Comparison of ENCODE assay signal across 37 mouse cellular contexts in genomic region chr16:58658668-58659067, GRCm38 (mm10). TPM values are rescaled to one million over a fixed set of nuclear protein-coding genes. Genes with fewer than 3 reads are reported as not detected.
DNase-seq lines count a peak whose midpoint lies in the region; ATAC-seq and TF ChIP-seq lines count a peak whose summit lies in the region.
"Had no signal": no experiment of that assay in that cellular context is flagged by ENCODE, and none has a peak within 500 bp of the region (broad histone marks: within the 10 kb centered on the region; RNA-seq: fewer than 3 reads in every experiment).

No protein-coding gene starts in this region.

- H3K36me3 ChIP-seq in intestine, embryonic 15.5 days: no peaks in the 10 kb centered on the region
- no peaks in the 10 kb centered on the region for H3K36me3 ChIP-seq in intestine, postnatal 0 days (ENCODE audit: control insufficient read depth, insufficient read depth)
- H3K36me3 ChIP-seq in intestine, embryonic 16.5 days (ENCODE audit: control insufficient read depth, insufficient read depth, low read length): no peaks in the 10 kb centered on the region
- H3K36me3 ChIP-seq in liver, embryonic 15.5 days (replicated peaks): no peaks in the 10 kb centered on the region
- H3K36me3 ChIP-seq: embryonic facial prominence, embryonic 10.5 days; embryonic facial prominence, embryonic 15.5 days; forebrain, embryonic 10.5 days; forebrain, embryonic 15.5 days; lung, embryonic 15.5 days had no signal

- no peak overlapping the region for H3K4me3 ChIP-seq in intestine, embryonic 15.5 days (replicated peaks)
- H3K4me3 ChIP-seq in intestine, postnatal 0 days (ENCODE audit: low read depth, low read length): no peak overlapping the region
- no peak overlapping the region for H3K4me3 ChIP-seq in intestine, embryonic 16.5 days (ENCODE audit: low read length)
- H3K4me3 ChIP-seq in liver, embryonic 15.5 days (replicated peaks): no peak overlapping the region; the same call in 1 of the 2 replicates
- H3K4me3 ChIP-seq: embryonic facial prominence, embryonic 10.5 days; embryonic facial prominence, embryonic 15.5 days; forebrain, embryonic 10.5 days; forebrain, embryonic 15.5 days; gastrocnemius, adult 2 months; layer of hippocampus, adult 2 months; left cerebral cortex, adult 2 months; lung, embryonic 15.5 days; megakaryocyte, embryonic 14.5 days had no signal

- no peaks in the 10 kb centered on the region for H3K9me3 ChIP-seq in intestine, embryonic 15.5 days
- no peaks in the 10 kb centered on the region for H3K9me3 ChIP-seq in intestine, postnatal 0 days (ENCODE audit: control insufficient read depth)
- H3K9me3 ChIP-seq in intestine, embryonic 16.5 days (ENCODE audit: control insufficient read depth, low read length): no peaks in the 10 kb centered on the region
- no peaks in the 10 kb centered on the region for H3K9me3 ChIP-seq in liver, embryonic 15.5 days (replicated peaks)
- H3K9me3 ChIP-seq: embryonic facial prominence, embryonic 10.5 days; embryonic facial prominence, embryonic 15.5 days; forebrain, embryonic 10.5 days; forebrain, embryonic 15.5 days; lung, embryonic 15.5 days; megakaryocyte, embryonic 14.5 days had no signal

- no peak for TF ChIP-seq CTCF in intestine, postnatal 0 days (IDR thresholded peaks at IDR 0.05; ENCODE audit: low read depth)

- H3K4me1 ChIP-seq in intestine, embryonic 15.5 days (replicated peaks): no peaks in the 10 kb centered on the region
- H3K4me1 ChIP-seq in intestine, postnatal 0 days (replicated peaks; ENCODE audit: control insufficient read depth, insufficient read depth, low read length): no peaks in the 10 kb centered on the region
- H3K4me1 ChIP-seq in intestine, embryonic 16.5 days (ENCODE audit: control insufficient read depth, insufficient read depth, low read length): no peaks in the 10 kb centered on the region
- peaks cover 67% of the 10 kb centered on the region for H3K4me1 ChIP-seq in liver, embryonic 15.5 days (replicated peaks)
- H3K4me1 ChIP-seq: embryonic facial prominence, embryonic 10.5 days; embryonic facial prominence, embryonic 15.5 days; forebrain, embryonic 10.5 days; forebrain, embryonic 15.5 days; lung, embryonic 15.5 days had no signal

- 0 out of 2 replicates have a peak, but pooled peaks have one; percentile 32 for ATAC-seq in intestine, embryonic 15.5 days
- no peak for ATAC-seq in intestine, postnatal 0 days
- peak; percentile 65 for ATAC-seq in erythroblast, adult 5-6 weeks (replicated peaks; ENCODE audit: low FRiP score, poor library complexity, severe bottlenecking)
- ATAC-seq in intestine, embryonic 16.5 days: peak; percentile 21; the same call in 1 of the 2 replicates
- peak; percentile 69 for ATAC-seq in liver, embryonic 15.5 days (ENCODE audit: insufficient read depth)
- ATAC-seq: CD4-positive, CD25-positive, alpha-beta regulatory T cell, adult 4 months; forebrain, embryonic 15.5 days had no signal

- H3K9ac ChIP-seq in intestine, embryonic 15.5 days: no peak overlapping the region
- H3K9ac ChIP-seq in intestine, postnatal 0 days (ENCODE audit: low read depth, low read length): no peak overlapping the region
- no peak overlapping the region for H3K9ac ChIP-seq in intestine, embryonic 16.5 days (ENCODE audit: low read depth, low read length)
- H3K9ac ChIP-seq in liver, embryonic 15.5 days: 0 out of 2 replicates have a peak overlapping the region, but pooled peaks have one; percentile 16
- H3K9ac ChIP-seq: embryonic facial prominence, embryonic 15.5 days; forebrain, embryonic 15.5 days; hindbrain, embryonic 14.5 days; lung, embryonic 15.5 days had no signal

- no peak overlapping the region for H3K27ac ChIP-seq in intestine, embryonic 15.5 days
- H3K27ac ChIP-seq in intestine, postnatal 0 days (ENCODE audit: low read depth, low read length): no peak overlapping the region
- H3K27ac ChIP-seq in intestine, embryonic 16.5 days (ENCODE audit: low read length): no peak overlapping the region
- peak overlapping the region; percentile 86 for H3K27ac ChIP-seq in liver, embryonic 15.5 days (replicated peaks)
- H3K27ac ChIP-seq: embryonic facial prominence, embryonic 10.5 days; embryonic facial prominence, embryonic 15.5 days; forebrain, embryonic 10.5 days; forebrain, embryonic 15.5 days; gastrocnemius, adult 2 months; hindbrain, embryonic 14.5 days; layer of hippocampus, adult 2 months; left cerebral cortex, adult 2 months; lung, embryonic 15.5 days had no signal

- DNase-seq in cerebellum, postnatal 25 days: no peak
- no peak for DNase-seq in gastrocnemius, postnatal 14 days
- DNase-seq: adrenal gland, postnatal 25 days; cerebellum, adult 18-20 months; cerebellum, postnatal 14 days; gastrocnemius, adult 2 months; kidney, adult 2 months; kidney, postnatal 36 days; lung, postnatal 4 days; midbrain, embryonic 14.5 days; thymus, postnatal 14 days had no signal

- intact Hi-C loops in gastrocnemius, postnatal 14 days (cut with DNase I; ENCODE audit: low total_unique reads): no loop called here

- H3K27me3 ChIP-seq in intestine, embryonic 15.5 days (replicated peaks): no peaks in the 10 kb centered on the region
- H3K27me3 ChIP-seq in intestine, postnatal 0 days (replicated peaks; ENCODE audit: control insufficient read depth, insufficient read depth, low read length): no peaks in the 10 kb centered on the region
- no peaks in the 10 kb centered on the region for H3K27me3 ChIP-seq in intestine, embryonic 16.5 days (replicated peaks; ENCODE audit: control insufficient read depth, insufficient read depth, low read length)
- no peaks in the 10 kb centered on the region for H3K27me3 ChIP-seq in liver, embryonic 15.5 days
- H3K27me3 ChIP-seq: embryonic facial prominence, embryonic 15.5 days; forebrain, embryonic 15.5 days; lung, embryonic 15.5 days; megakaryocyte, embryonic 14.5 days had no signal

- WGBS in intestine, embryonic 15.5 days: 87% methylated on average over 6 of the region's 6 CpGs
- WGBS in intestine, postnatal 0 days: 80% methylated on average over 6 of the region's 6 CpGs
- 85% methylated on average over 6 of the region's 6 CpGs for WGBS in intestine, embryonic 16.5 days
- WGBS in liver, embryonic 15.5 days (ENCODE audit: insufficient replicate concordance): 55% methylated on average over 6 of the region's 6 CpGs

- H3K4me2 ChIP-seq in intestine, embryonic 15.5 days (replicated peaks): no peak overlapping the region
- H3K4me2 ChIP-seq in intestine, postnatal 0 days (replicated peaks; ENCODE audit: low read depth): no peak overlapping the region
- H3K4me2 ChIP-seq in intestine, embryonic 16.5 days (ENCODE audit: low read depth, low read length): no peak overlapping the region
- H3K4me2 ChIP-seq in liver, embryonic 15.5 days: peak overlapping the region; percentile 57
- H3K4me2 ChIP-seq: embryonic facial prominence, embryonic 15.5 days; forebrain, embryonic 15.5 days; hindbrain, embryonic 14.5 days; lung, embryonic 15.5 days had no signal

RNA-seq across cellular contexts. Expression of gene Cpox, which starts 11.4 kb away (rescaled TPM):
- 58.4 and 71.3 TPM in 2 replicates for polyA plus RNA-seq in intestine, embryonic 15.5 days (2015; fragmentation: Nextera tagmentation; extraction: Ambion mirVana)
- polyA plus RNA-seq in intestine, postnatal 0 days (2015; fragmentation: Nextera tagmentation; extraction: Ambion mirVana): 54.5 and 56.7 TPM in 2 replicates
- 410 and 442 TPM in 2 replicates for total RNA-seq in erythroblast, adult 5-6 weeks (2015; ENCODE audit: low replicate concordance)
- 412 and 476 TPM in 2 replicates for total RNA-seq in erythroblast, adult 5-6 weeks (2017; ENCODE audit: low replicate concordance)
- 60.6 and 70.3 TPM in 2 replicates for polyA plus RNA-seq in intestine, embryonic 16.5 days (2015; fragmentation: Nextera tagmentation; extraction: Ambion mirVana)
- 496 and 576 TPM in 2 replicates for polyA plus RNA-seq in liver, embryonic 15.5 days (2015; fragmentation: Nextera tagmentation; extraction: Ambion mirVana)
- 10 to 100 TPM; 12.0 to 14.0 TPM for total RNA-seq in gastrocnemius, postnatal 14 days (2021)

RNA-seq across cellular contexts. Expression of gene E330017A01Rik, which starts 20.1 kb away (rescaled TPM):
- not detected in 2 replicates for polyA plus RNA-seq in intestine, embryonic 15.5 days (2015; fragmentation: Nextera tagmentation; extraction: Ambion mirVana)
- not detected in 2 replicates for polyA plus RNA-seq in intestine, postnatal 0 days (2015; fragmentation: Nextera tagmentation; extraction: Ambion mirVana)
- not detected in 2 replicates for total RNA-seq in erythroblast, adult 5-6 weeks (2015; ENCODE audit: low replicate concordance)
- total RNA-seq in erythroblast, adult 5-6 weeks (2017; ENCODE audit: low replicate concordance): not detected in 2 replicates
- not detected in 2 replicates for polyA plus RNA-seq in intestine, embryonic 16.5 days (2015; fragmentation: Nextera tagmentation; extraction: Ambion mirVana)
- not detected in 2 replicates for polyA plus RNA-seq in liver, embryonic 15.5 days (2015; fragmentation: Nextera tagmentation; extraction: Ambion mirVana)
- total RNA-seq in gastrocnemius, postnatal 14 days (2021): not detected
- total RNA-seq: adrenal gland, adult 18-20 months; adrenal gland, postnatal 25 days; gastrocnemius, adult 2 months; gastrocnemius, postnatal 4 days; hematopoietic stem cell, adult 5-6 weeks; layer of hippocampus, adult 2 months; layer of hippocampus, postnatal 14 days; left cerebral cortex, adult 2 months; left cerebral cortex, postnatal 36 days; monocyte, adult 5-6 weeks had no signal
- polyA plus RNA-seq: CD4-positive, CD25-positive, alpha-beta regulatory T cell, adult 4 months; embryonic facial prominence, embryonic 10.5 days; embryonic facial prominence, embryonic 15.5 days; forebrain, embryonic 10.5 days; forebrain, embryonic 15.5 days; frontal cortex, adult 2 months; heart, embryonic 16.5 days; hindbrain, embryonic 14.5 days; kidney, adult 2 months; kidney, embryonic 16.5 days; limb, embryonic 14.5 days; lung, embryonic 15.5 days; midbrain, embryonic 14.5 days; neural tube, embryonic 14.5 days had no signal

RNA-seq across cellular contexts. Expression of gene Gm813, which starts 41.9 kb away (rescaled TPM):
- polyA plus RNA-seq in intestine, embryonic 15.5 days (2015; fragmentation: Nextera tagmentation; extraction: Ambion mirVana): not detected in 2 replicates
- not detected in 2 replicates for polyA plus RNA-seq in intestine, postnatal 0 days (2015; fragmentation: Nextera tagmentation; extraction: Ambion mirVana)
- total RNA-seq in erythroblast, adult 5-6 weeks (2015; ENCODE audit: low replicate concordance): not detected in 2 replicates
- not detected in 2 replicates for total RNA-seq in erythroblast, adult 5-6 weeks (2017; ENCODE audit: low replicate concordance)
- not detected in 2 replicates for polyA plus RNA-seq in intestine, embryonic 16.5 days (2015; fragmentation: Nextera tagmentation; extraction: Ambion mirVana)
- polyA plus RNA-seq in liver, embryonic 15.5 days (2015; fragmentation: Nextera tagmentation; extraction: Ambion mirVana): not detected in 2 replicates
- not detected for total RNA-seq in gastrocnemius, postnatal 14 days (2021)
- total RNA-seq: adrenal gland, adult 18-20 months; adrenal gland, postnatal 25 days; gastrocnemius, adult 2 months; gastrocnemius, postnatal 4 days; hematopoietic stem cell, adult 5-6 weeks; layer of hippocampus, adult 2 months; layer of hippocampus, postnatal 14 days; left cerebral cortex, adult 2 months; left cerebral cortex, postnatal 36 days; monocyte, adult 5-6 weeks had no signal
- polyA plus RNA-seq: CD4-positive, CD25-positive, alpha-beta regulatory T cell, adult 4 months; embryonic facial prominence, embryonic 10.5 days; embryonic facial prominence, embryonic 15.5 days; forebrain, embryonic 10.5 days; forebrain, embryonic 15.5 days; frontal cortex, adult 2 months; heart, embryonic 16.5 days; hindbrain, embryonic 14.5 days; kidney, adult 2 months; kidney, embryonic 16.5 days; limb, embryonic 14.5 days; lung, embryonic 15.5 days; midbrain, embryonic 14.5 days; neural tube, embryonic 14.5 days had no signal
